Mouse (Mus musculus) embryonic facial prominence, embryonic 14.5 days (tissue): ENCODE measurements around the gene Ccdc93. TPM values are rescaled to one million over a fixed set of nuclear protein-coding genes. Genes with fewer than 3 reads are reported as not detected.

Source experiments
- ATAC-seq: fragments of 200-750 bp; cut with Nextera tagmentation; 2 replicates; pipeline ENCODE4 v1.8.0; 2017; ENCODE audit warnings: low read depth, moderate number of reproducible peaks, moderate TSS enrichment
- DNase-seq: peaks from one replicate; pipeline ENCODE4 v3.0.0-alpha.2; 2015; ENCODE audit warnings: low spot score
- H3K27ac ChIP-seq: fragments of 300-500 bp; sonication (generic); replicated peaks from 2 replicates; pipeline ENCODE4 v1.5.1; 2014; ENCODE audit warnings: low read depth, mild to moderate bottlenecking, low read length, moderate library complexity
- H3K27me3 ChIP-seq: fragments of 300-500 bp; sonication (generic); replicated peaks from 2 replicates; pipeline ENCODE4 v1.6.1; 2014; ENCODE audit warnings: low read length; ENCODE audit not compliant: control insufficient read depth, insufficient read depth
- H3K36me3 ChIP-seq: fragments of 300-500 bp; sonication (generic); 2 replicates; pipeline ENCODE4 v1.6.1; 2014; ENCODE audit warnings: low read length, mixed read lengths; ENCODE audit not compliant: control insufficient read depth, insufficient read depth
- H3K4me1 ChIP-seq: fragments of 300-500 bp; sonication (generic); 2 replicates; pipeline ENCODE4 v1.6.1; 2014; ENCODE audit warnings: antibody characterized with exemption, low read length; ENCODE audit not compliant: control insufficient read depth, insufficient read depth
- H3K4me2 ChIP-seq: fragments of 300-500 bp; sonication (generic); 2 replicates; pipeline ENCODE4 v1.6.1; 2014; ENCODE audit warnings: low read depth, mild to moderate bottlenecking, low read length, moderate library complexity, mixed read lengths
- H3K4me3 ChIP-seq: fragments of 300-500 bp; sonication (generic); 2 replicates; pipeline ENCODE4 v1.5.1; 2014; ENCODE audit warnings: low read depth, mild to moderate bottlenecking, low read length
- H3K9ac ChIP-seq: fragments of 300-500 bp; sonication (generic); 2 replicates; pipeline ENCODE4 v1.6.1; 2014; ENCODE audit warnings: low read depth, mild to moderate bottlenecking, low read length, moderate library complexity, mixed read lengths
- H3K9me3 ChIP-seq: fragments of 300-500 bp; sonication (generic); 2 replicates; pipeline ENCODE4 v1.6.1; 2016; ENCODE audit warnings: low read length; ENCODE audit not compliant: control insufficient read depth
- WGBS: fragments of 180-500 bp; shearing (Covaris S2); extraction: QIAGEN DNeasy Blood & Tissue Kit; methylation state at CpG from one replicate; pipeline ENCODE4 v1.1.7; 2014; 5-methylcytosine and 5-hydroxymethylcytosine counted together
- polyA plus RNA-seq: library from polyadenylated mRNA; unstranded; fragments of >200 nt; fragmentation: Nextera tagmentation; extraction: Ambion mirVana; gene quantifications from 2 replicates; pipeline ENCODE4 v1.2.1, GENCODE M21; 2014

Ccdc93 gene
- polyA plus RNA-seq, 1 experiment from 2014 or later: 11.7 TPM

DNA sequence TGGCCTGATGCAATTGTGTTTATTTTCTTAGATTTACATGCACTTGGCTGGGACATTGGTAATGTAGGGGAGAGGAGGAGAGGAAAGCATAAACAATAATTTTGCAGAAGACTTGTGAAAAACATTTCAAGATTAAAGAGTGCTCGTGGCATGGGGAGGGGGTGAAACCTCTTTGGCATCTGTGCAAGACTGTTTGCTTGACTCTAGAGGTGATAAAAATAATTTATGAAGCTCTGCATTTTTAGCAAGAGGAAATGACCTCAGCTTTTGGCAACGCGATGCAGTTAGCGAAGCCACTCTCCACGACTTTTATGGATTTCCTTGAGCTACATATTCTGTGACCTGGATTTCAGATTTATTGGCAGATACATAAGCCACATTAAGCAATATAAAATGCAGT lies 36.1 kb upstream of the Ccdc93 start:
- DNase-seq: peak; percentile 56
- Histone ChIP-seq H3K4me2 (no peak overlapping the region), H3K4me3 (no peak overlapping the region), H3K9me3 (no peaks in the 10 kb centered on the region), H3K27ac (no peak overlapping the region), H3K27me3 (no peaks in the 10 kb centered on the region), H3K4me1 (peaks cover 22% of the 10 kb centered on the region), H3K9ac (no peak overlapping the region), H3K36me3 (no peaks in the 10 kb centered on the region)
- no peak for ATAC-seq
- 55% methylated on average over 5 of the region's 5 CpGs for WGBS

GRCm38 (mm10) chr1:121396501-121396900 lies 34.3 kb upstream of the Ccdc93 start:
- 68% methylated on average over 4 of the region's 4 CpGs for WGBS
- DNase-seq (no peak), ATAC-seq (no peak)
- Histone ChIP-seq H3K4me1 (peaks cover 22% of the 10 kb centered on the region), H3K27me3 (no peaks in the 10 kb centered on the region), H3K9me3 (no peaks in the 10 kb centered on the region), H3K4me2 (no peak overlapping the region), H3K4me3 (no peak overlapping the region), H3K36me3 (no peaks in the 10 kb centered on the region), H3K9ac (no peak overlapping the region), H3K27ac (0 out of 2 replicates have a peak overlapping the region, but pooled peaks have one; percentile 44)

GRCm38 (mm10) chr1:121398231-121398630 lies 32.6 kb upstream of the Ccdc93 start:
- DNase-seq (no peak), ATAC-seq (no peak)
- Histone ChIP-seq H3K27me3 (no peaks in the 10 kb centered on the region), H3K9me3 (no peaks in the 10 kb centered on the region), H3K27ac (0 out of 2 replicates have a peak overlapping the region, but pooled peaks have one; percentile 35), H3K4me3 (no peak overlapping the region), H3K4me2 (no peak overlapping the region), H3K4me1 (peaks cover 22% of the 10 kb centered on the region), H3K36me3 (no peaks in the 10 kb centered on the region), H3K9ac (no peak overlapping the region)
- WGBS: 75% methylated on average over 4 of the region's 4 CpGs

- no peaks in the 10 kb centered on the region for H3K9me3 ChIP-seq
- DNase-seq (peak; percentile 89), ATAC-seq (peak; percentile 83)
- no peak overlapping the region for H3K4me3 ChIP-seq
- H3K4me2 ChIP-seq: no peak overlapping the region
- no peak overlapping the region for H3K9ac ChIP-seq
- peaks cover 22% of the 10 kb centered on the region for H3K4me1 ChIP-seq
- WGBS: 47% methylated on average over 14 of the region's 14 CpGs
- no peaks in the 10 kb centered on the region for H3K36me3 ChIP-seq
- no peaks in the 10 kb centered on the region for H3K27me3 ChIP-seq
- peak overlapping the region; percentile 35; the same call in 1 of the 2 replicates for H3K27ac ChIP-seq
Measured at GRCm38 (mm10) chr1:121398986-121399881, 31.6 kb upstream of the Ccdc93 start.

GRCm38 (mm10) chr1:121400243-121400642 lies 30.6 kb upstream of the Ccdc93 start:
- Histone ChIP-seq H3K9ac (no peak overlapping the region), H3K4me3 (no peak overlapping the region), H3K4me2 (no peak overlapping the region), H3K9me3 (no peaks in the 10 kb centered on the region), H3K4me1 (peaks cover 21% of the 10 kb centered on the region), H3K27ac (no peak overlapping the region), H3K36me3 (no peaks in the 10 kb centered on the region), H3K27me3 (no peaks in the 10 kb centered on the region)
- peak; percentile 88 for DNase-seq
- WGBS: 22% methylated on average over 4 of the region's 4 CpGs
- peak; percentile 64; the same call in 1 of the 2 replicates for ATAC-seq

- no peak for ATAC-seq
- Histone ChIP-seq H3K36me3 (no peaks in the 10 kb centered on the region), H3K27me3 (no peaks in the 10 kb centered on the region), H3K9ac (no peak overlapping the region), H3K4me2 (no peak overlapping the region), H3K9me3 (no peaks in the 10 kb centered on the region), H3K4me1 (no peaks in the 10 kb centered on the region), H3K27ac (no peak overlapping the region), H3K4me3 (no peak overlapping the region)
- 37% methylated on average over 4 of the region's 4 CpGs for WGBS
- peak; percentile 35 for DNase-seq
Measured at GRCm38 (mm10) chr1:121419084-121419483, 11.8 kb upstream of the Ccdc93 start.

- no peak overlapping the region for H3K27ac ChIP-seq
- no peaks in the 10 kb centered on the region for H3K4me1 ChIP-seq
- H3K36me3 ChIP-seq: no peaks in the 10 kb centered on the region
- ATAC-seq (no peak), DNase-seq (no peak)
- no peaks in the 10 kb centered on the region for H3K9me3 ChIP-seq
- WGBS: 81% methylated on average over 12 of the region's 12 CpGs
- H3K9ac ChIP-seq: no peak overlapping the region
- H3K27me3 ChIP-seq: no peaks in the 10 kb centered on the region
- no peak overlapping the region for H3K4me3 ChIP-seq
- no peak overlapping the region for H3K4me2 ChIP-seq
Measured at GRCm38 (mm10) chr1:121419569-121420265, 11.1 kb upstream of the Ccdc93 start.

- Histone ChIP-seq H3K4me3 (peak overlapping the region; percentile 88), H3K36me3 (0 out of 2 replicates have a peak, but pooled peaks cover 5% of the 10 kb centered on the region), H3K27me3 (no peaks in the 10 kb centered on the region), H3K4me1 (peaks cover 8% of the 10 kb centered on the region; the same call in 1 of the 2 replicates), H3K27ac (no peak overlapping the region), H3K9ac (no peak overlapping the region), H3K4me2 (peak overlapping the region; percentile 99), H3K9me3 (no peaks in the 10 kb centered on the region)
- ATAC-seq: no peak
- 14% methylated on average over 6 of the region's 6 CpGs for WGBS
- DNase-seq: peak; percentile 42
Measured at GRCm38 (mm10) chr1:121430183-121430937, 489 bp upstream of the Ccdc93 start.
